Mouse (Mus musculus) ES-E14 (cell line): ENCODE measurements around the gene Nkx6-2. TPM values are rescaled to one million over a fixed set of nuclear protein-coding genes. Genes with fewer than 3 reads are reported as not detected.

Experiments
- DNase-seq: peaks from one replicate; pipeline ENCODE4 v3.0.0-alpha.2; 2013; ENCODE audit warnings: low read depth, low spot score
- H3K27ac ChIP-seq: 2 replicates; pipeline ENCODE4 v1.5.1; 2012; ENCODE audit warnings: low read depth, mild to moderate bottlenecking, low read length, moderate library complexity, mixed read lengths; ENCODE audit not compliant: poor library complexity, insufficient read depth, severe bottlenecking
- H3K36me3 ChIP-seq: 2 replicates; pipeline ENCODE4 v1.6.1; 2012; ENCODE audit warnings: mild to moderate bottlenecking, low read length, moderate library complexity, mixed read lengths; ENCODE audit not compliant: control insufficient read depth, poor library complexity, insufficient read depth, severe bottlenecking
- H3K4me1 ChIP-seq, 2 experiments: fragments of 150-350 bp in 1 of 2; sonication (generic) in 1 of 2; 2 replicates each; pipeline ENCODE4 v1.6.1; 2012; ENCODE audit warnings: low read length in 2 of 2, mild to moderate bottlenecking in 1 of 2, mixed read lengths in 1 of 2; ENCODE audit not compliant: control insufficient read depth in 2 of 2, insufficient read depth in 2 of 2, poor library complexity in 1 of 2
- H3K4me3 ChIP-seq, 2 experiments: fragments of 150-350 bp in 1 of 2; sonication (generic) in 1 of 2; 2 replicates each; pipeline ENCODE4 v1.5.1; 2012; ENCODE audit warnings: low read length in 2 of 2, low read depth in 1 of 2, mild to moderate bottlenecking in 1 of 2, mixed read lengths in 1 of 2; ENCODE audit not compliant: insufficient read depth in 1 of 2, poor library complexity in 1 of 2, severe bottlenecking in 1 of 2
- H3K9ac ChIP-seq: 2 replicates; pipeline ENCODE4 v1.6.1; 2012; ENCODE audit warnings: low read depth, mild to moderate bottlenecking, low read length, mixed read lengths; ENCODE audit not compliant: poor library complexity, insufficient read depth, severe bottlenecking
- H3K9me3 ChIP-seq: fragments of 150-350 bp; sonication (generic); 2 replicates; pipeline ENCODE4 v1.6.1; 2012; ENCODE audit warnings: low read depth, mild to moderate bottlenecking, low read length; ENCODE audit not compliant: control insufficient read depth, insufficient read depth
- CHD2 ChIP-seq: IDR thresholded peaks from 2 replicates; pipeline ENCODE4 v1.6.1; 2014; ENCODE audit warnings: mild to moderate bottlenecking, low read depth, low read length, inconsistent platforms
- HCFC1 ChIP-seq: IDR thresholded peaks from 2 replicates; pipeline ENCODE4 v1.6.1; 2012; ENCODE audit warnings: low read length, inconsistent platforms, borderline replicate concordance; ENCODE audit not compliant: insufficient read depth
- MAFK ChIP-seq: IDR thresholded peaks from 2 replicates; pipeline ENCODE4 v1.6.1; 2014; ENCODE audit warnings: mild to moderate bottlenecking, low read depth, low read length, inconsistent platforms; ENCODE audit not compliant: insufficient read depth
- ZC3H11A ChIP-seq: IDR thresholded peaks from 2 replicates; pipeline ENCODE4 v1.6.1; 2012; ENCODE audit warnings: low read depth, mild to moderate bottlenecking, inconsistent platforms, low read length, borderline replicate concordance
- ZNF384 ChIP-seq: IDR thresholded peaks from 2 replicates; pipeline ENCODE4 v1.6.1; 2012; ENCODE audit warnings: low read depth, low read length, inconsistent platforms
- in situ Hi-C, 2 experiments: fragments of 600-800 bp; cut with MboI; formaldehyde crosslinking; loops; one replicate each; pipeline ENCODE4 v1.15.1; 2025; ENCODE audit warnings: low sequenced_read_pairs in 2 of 2, inconsistent platforms in 1 of 2; ENCODE audit not compliant: unreplicated experiment in 2 of 2
- total RNA-seq: library from RNA; depleted of rRNA; stranded (reverse); fragments of 300-350 nt; gene quantifications from 2 replicates; pipeline ENCODE4 v1.2.3, GENCODE M21; 2012

Gene Nkx6-2
- total RNA-seq, 1 experiment, result 2.1 TPM

DNA sequence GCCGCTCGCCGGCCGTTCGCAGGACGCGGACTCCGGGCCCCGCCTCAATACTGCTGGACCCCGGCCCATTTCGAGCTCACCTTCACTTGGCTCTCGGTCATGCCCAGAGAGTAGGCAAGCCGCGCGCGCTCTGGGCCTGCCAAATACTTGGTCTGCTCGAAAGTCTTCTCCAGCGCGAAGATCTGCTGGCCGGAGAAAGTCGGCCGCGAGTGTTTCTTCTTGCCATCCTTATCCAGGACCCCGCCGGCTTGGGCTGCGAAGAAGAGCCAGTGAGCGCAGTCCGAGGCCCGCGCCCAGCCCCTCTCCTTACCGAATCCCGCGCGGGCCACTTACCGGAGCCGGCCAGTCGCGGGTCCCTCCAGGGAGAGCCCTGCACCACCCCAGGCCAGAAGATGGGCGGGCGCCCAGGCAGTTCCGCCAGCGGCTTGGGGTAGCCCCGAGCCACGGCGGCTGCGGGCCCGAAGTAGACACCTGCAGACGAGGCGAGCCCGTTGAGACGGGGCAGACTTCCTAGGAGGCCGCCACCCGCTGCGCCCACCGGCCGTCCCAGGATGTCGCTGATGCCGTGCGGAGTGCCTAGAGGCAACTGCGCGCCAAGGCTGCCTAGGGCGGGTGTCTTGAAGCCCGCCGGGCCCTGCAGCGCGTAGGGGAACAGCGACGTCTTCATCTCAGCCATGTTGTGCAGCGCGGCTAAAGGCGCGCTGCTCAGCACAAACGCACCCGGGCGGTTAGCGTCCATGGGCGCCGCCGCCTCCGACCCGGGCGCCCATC is 611 bp downstream of the Nkx6-2 start:
- Histone ChIP-seq H3K4me1 (peaks cover 2 to 21% of the 10 kb centered on the region in 2 experiments), H3K27ac (no peak overlapping the region), H3K9ac (peak overlapping the region; percentile 21)

DNA sequence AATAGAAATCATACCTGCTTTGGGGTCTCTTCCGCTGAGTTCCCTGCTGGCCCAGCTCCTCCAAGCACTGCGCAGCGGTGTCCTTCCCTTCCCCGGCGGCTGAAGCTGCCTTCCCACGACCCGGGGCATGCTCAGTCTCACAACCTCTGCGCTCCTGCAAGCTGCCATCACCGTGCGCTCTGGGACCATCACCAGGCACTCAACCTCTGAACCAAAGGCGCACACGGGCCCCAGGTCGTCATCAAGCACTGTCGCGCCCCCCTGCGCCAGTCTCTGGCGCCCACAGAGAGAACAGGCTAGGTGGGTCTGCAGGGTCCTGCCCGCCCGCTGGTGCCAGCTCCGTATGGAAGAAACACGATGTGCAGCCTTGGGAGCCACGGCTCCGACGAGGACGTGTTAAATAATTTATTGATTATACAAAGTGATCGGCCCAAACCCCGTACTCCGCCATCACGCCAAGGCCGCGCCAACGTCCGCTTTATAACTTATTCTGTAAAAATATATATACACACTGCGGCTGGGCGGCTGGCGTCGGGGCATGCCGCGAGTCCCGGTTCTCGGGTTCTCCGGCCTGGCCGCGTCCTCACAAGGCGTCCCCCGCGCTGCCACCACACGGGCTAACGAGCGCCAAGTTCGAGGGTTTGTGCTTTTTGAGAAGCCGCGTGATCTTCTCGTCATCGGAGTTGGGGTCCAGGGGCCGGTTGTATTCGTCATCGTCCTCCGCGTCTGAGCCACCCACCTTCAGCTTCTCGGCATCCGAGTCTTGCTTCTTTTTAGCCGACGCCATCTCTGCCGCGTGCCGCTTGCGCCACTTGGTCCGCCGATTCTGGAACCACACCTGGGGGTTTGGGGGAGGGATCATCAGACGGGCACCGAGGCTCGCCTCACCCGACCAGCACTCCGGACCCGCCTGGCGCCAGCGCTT is 1.5 kb downstream of the Nkx6-2 start:
- Histone ChIP-seq H3K9ac (peak overlapping the region; percentile 21), H3K4me1 (peaks cover 5 to 26% of the 10 kb centered on the region in 2 experiments)

More for the DNA sequence above, 611 bp downstream of the Nkx6-2 start:
- Histone ChIP-seq H3K36me3 (no peaks in the 10 kb centered on the region), H3K4me3 (peak overlapping the region; percentile 67 to 74), H3K9me3 (no peaks in the 10 kb centered on the region)
- in situ Hi-C loops, result no loop called here
- TF ChIP-seq HCFC1 (no peak), ZC3H11A (no peak)
- no peak for DNase-seq

DNA sequence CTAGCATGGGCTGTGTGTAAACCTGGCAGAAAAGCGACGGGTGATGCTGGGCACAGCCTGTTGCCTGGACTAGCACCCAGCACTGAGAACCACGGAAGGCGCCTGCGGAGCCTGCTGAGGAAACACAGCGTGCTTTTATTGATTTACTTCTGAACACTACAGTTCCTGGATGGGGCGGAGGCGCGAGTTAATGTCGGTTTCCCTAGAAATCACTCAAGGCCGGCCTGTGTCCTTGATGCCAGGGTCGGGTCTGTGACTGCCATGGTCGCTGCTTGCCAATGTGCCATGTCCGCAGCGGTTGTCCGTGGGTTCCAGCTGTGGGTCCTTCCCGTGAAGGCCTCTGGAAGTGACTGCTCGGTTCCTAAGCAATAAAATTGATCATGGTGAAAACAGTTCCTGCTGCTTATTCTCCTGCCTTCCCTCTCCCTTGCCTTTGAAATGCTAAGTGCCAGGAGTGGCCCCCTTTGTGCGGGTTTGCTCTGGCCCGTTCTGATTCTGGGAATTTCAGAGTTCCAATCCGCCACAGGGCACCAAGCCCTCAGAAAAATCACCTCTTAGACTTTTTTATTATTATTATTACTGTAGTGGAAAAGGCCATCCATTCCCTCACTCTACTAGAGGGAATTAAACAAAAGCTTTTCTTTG is 3.2 kb downstream of the Nkx6-2 start:
- Histone ChIP-seq H3K27ac (no peak overlapping the region), H3K9me3 (no peaks in the 10 kb centered on the region), H3K4me3 (no peak overlapping the region), H3K4me1 (peaks cover 3 to 13% of the 10 kb centered on the region in 2 experiments), H3K9ac (no peak overlapping the region), H3K36me3 (no peaks in the 10 kb centered on the region)
- in situ Hi-C loops, result no loop called here
- TF ChIP-seq ZC3H11A (no peak), CHD2 (no peak), ZNF384 (no peak), MAFK (no peak), HCFC1 (no peak)
- DNase-seq, result no peak

More for the DNA sequence above, 1.5 kb downstream of the Nkx6-2 start:
- Histone ChIP-seq H3K9me3 (no peaks in the 10 kb centered on the region), H3K4me3 (peak overlapping the region; percentile 67 to 74), H3K36me3 (no peaks in the 10 kb centered on the region), H3K27ac (no peak overlapping the region)
- in situ Hi-C loops, result no loop called here
- TF ChIP-seq ZNF384, result no peak
- TF ChIP-seq ZC3H11A, result no peak
- no peak for TF ChIP-seq MAFK
- no peak for TF ChIP-seq CHD2
- TF ChIP-seq HCFC1, result no peak
- DNase-seq, result no peak

DNA sequence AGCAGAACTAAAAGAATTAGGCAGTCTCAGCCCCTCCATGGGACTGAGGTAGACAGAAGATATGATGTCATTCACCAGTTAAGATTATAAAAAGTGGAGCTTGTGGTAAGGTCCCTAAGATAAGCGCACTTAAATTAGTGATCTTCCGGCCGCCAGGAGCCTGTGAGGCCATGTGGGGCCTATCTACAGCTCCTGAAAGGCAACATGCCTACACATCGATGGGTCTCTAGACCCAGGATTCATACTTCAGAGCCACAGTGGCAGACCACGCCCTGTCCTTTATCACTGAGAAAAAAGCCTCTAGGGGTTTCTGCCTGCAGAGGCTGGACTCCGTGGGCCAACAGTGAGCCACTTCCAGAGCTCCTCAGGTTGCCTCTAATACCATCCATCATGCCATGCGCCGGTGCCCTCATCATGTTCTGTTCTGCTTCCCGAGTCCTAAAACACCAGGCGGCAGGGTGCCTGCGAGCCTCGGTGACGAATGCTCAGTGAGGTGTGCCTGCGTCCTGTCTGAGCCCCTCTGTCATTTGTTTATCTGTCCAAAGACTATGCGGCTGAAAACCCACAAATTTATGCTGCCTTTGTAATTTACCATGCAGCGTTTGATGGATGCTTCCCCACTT is 6.4 kb downstream of the Nkx6-2 start:
- H3K4me1 ChIP-seq, result peaks cover 3 to 13% of the 10 kb centered on the region in 2 experiments
- H3K9me3 ChIP-seq, result no peaks in the 10 kb centered on the region
- in situ Hi-C loops, result no loop called here
- no peak overlapping the region for H3K27ac ChIP-seq
- no peak overlapping the region for H3K4me3 ChIP-seq
- no peaks in the 10 kb centered on the region for H3K36me3 ChIP-seq
- TF ChIP-seq MAFK (no peak), HCFC1 (no peak), CHD2 (no peak), ZC3H11A (no peak), ZNF384 (no peak)
- no peak for DNase-seq
- no peak overlapping the region for H3K9ac ChIP-seq
